Mouse (Mus musculus): ENCODE measurements around the gene Frmd3. TPM values are rescaled to one million over a fixed set of nuclear protein-coding genes. Genes with fewer than 3 reads are reported as not detected.
"Not testable (repeated sequence)": the region's sequence is repeated elsewhere in the genome, so short reads cannot be mapped to it uniquely, and the experiment has no call there.

The Frmd3 gene
- 1 to 10 TPM; 3.7 to 3.8 TPM for total RNA-seq (2021)
- long read RNA-seq, experiment 1, full-length matches to known transcripts, result 2 of 3 reads
- long read RNA-seq, experiment 1, partial matches to known transcripts, result 0 of 3 reads
- long read RNA-seq, experiment 1, other reads (novel, unspliced or antisense), result 1 of 3 reads
- long read RNA-seq, experiment 2, full-length matches to known transcripts, result 5 of 5 reads
- long read RNA-seq, experiment 2, partial matches to known transcripts, result 0 of 5 reads
- long read RNA-seq, experiment 2, other reads (novel, unspliced or antisense), result 0 of 5 reads

GRCm38 (mm10) chr4:74013211-74014047 lies at the start of gene Frmd3:
Frmd3 (plus strand) TSS chr4:74013442.
- peak; percentile 54 to 58 for DNase-seq (ENCODE audit: low spot score in 2 of 2)
- Histone ChIP-seq H3K4me3 (peak within 1 kb of the TSS; percentile 59), H3K27ac (peak within 1 kb of the TSS; percentile 85)
- peak; percentile 33 for TF ChIP-seq CTCF (conservative IDR thresholded peaks at IDR 0.05)

- Histone ChIP-seq H3K27ac (no peak overlapping the region), H3K4me3 (no peak overlapping the region)
- no peak for DNase-seq (ENCODE audit: low spot score in 2 of 2)
- TF ChIP-seq CTCF (conservative IDR thresholded peaks at IDR 0.05), result no peak
These were observed 32.8 kb upstream of the Frmd3 start for GRCm38 (mm10) chr4:73980454-73980853.

GRCm38 (mm10) chr4:74012277-74012676 lies 965 bp upstream of the Frmd3 start:
- no peak overlapping the region for H3K27ac ChIP-seq
- no peak for DNase-seq (ENCODE audit: low spot score in 2 of 2)
- H3K4me3 ChIP-seq, result peak overlapping the region; percentile 59; the same call in 1 of the 2 replicates
- no peak for TF ChIP-seq CTCF (conservative IDR thresholded peaks at IDR 0.05)

GRCm38 (mm10) chr4:74012700-74013099 lies 542 bp upstream of the Frmd3 start:
- peak overlapping the region; percentile 85; the same call in 1 of the 2 replicates for H3K27ac ChIP-seq
- peak overlapping the region; percentile 59 for H3K4me3 ChIP-seq
- no peak for TF ChIP-seq CTCF (conservative IDR thresholded peaks at IDR 0.05)
- DNase-seq (ENCODE audit: low spot score in 2 of 2), result no peak

- H3K4me3 ChIP-seq, result peak overlapping the region; percentile 59
- peak overlapping the region; percentile 85 for H3K27ac ChIP-seq
- no peak for DNase-seq (ENCODE audit: low spot score in 2 of 2)
- TF ChIP-seq CTCF (conservative IDR thresholded peaks at IDR 0.05), result no peak
These were observed 832 bp downstream of the Frmd3 start for GRCm38 (mm10) chr4:74014048-74014500.

- TF ChIP-seq CTCF (conservative IDR thresholded peaks at IDR 0.05), result no peak
- no peak overlapping the region for H3K27ac ChIP-seq
- no peak overlapping the region for H3K4me3 ChIP-seq
- no peak for DNase-seq (ENCODE audit: low spot score in 2 of 2)
These were observed 6.8 kb downstream of the Frmd3 start for GRCm38 (mm10) chr4:74020084-74020483.

- no peak overlapping the region for H3K4me3 ChIP-seq
- DNase-seq (ENCODE audit: low spot score in 2 of 2), result no peak
- no peak for TF ChIP-seq CTCF (conservative IDR thresholded peaks at IDR 0.05)
- H3K27ac ChIP-seq, result no peak overlapping the region
These were observed 30.0 kb downstream of the Frmd3 start for GRCm38 (mm10) chr4:74043226-74043625.

- no peak for TF ChIP-seq CTCF (conservative IDR thresholded peaks at IDR 0.05)
- peak; percentile 56 to 81 for DNase-seq (ENCODE audit: low spot score in 2 of 2)
- Histone ChIP-seq H3K27ac (no peak overlapping the region), H3K4me3 (no peak overlapping the region)
These were observed 38.5 kb downstream of the Frmd3 start for GRCm38 (mm10) chr4:74051692-74052091.

- H3K4me3 ChIP-seq, result no peak overlapping the region
- TF ChIP-seq CTCF (conservative IDR thresholded peaks at IDR 0.05), result no peak
- DNase-seq (ENCODE audit: low spot score in 2 of 2), result no peak
These were observed 63.5 kb downstream of the Frmd3 start for GRCm38 (mm10) chr4:74076727-74077126.

GRCm38 (mm10) chr4:74110816-74111215 lies 97.6 kb downstream of the Frmd3 start:
- no peak for DNase-seq (ENCODE audit: low spot score in 2 of 2)
- no peak overlapping the region for H3K4me3 ChIP-seq
- TF ChIP-seq CTCF (conservative IDR thresholded peaks at IDR 0.05), result no peak
- H3K27ac ChIP-seq, result no peak overlapping the region

More at GRCm38 (mm10) chr4:74076727-74077126, 63.5 kb downstream of the Frmd3 start:
- no peak overlapping the region for H3K27ac ChIP-seq

GRCm38 (mm10) chr4:74191528-74191927 lies 178.3 kb downstream of the Frmd3 start:
- Histone ChIP-seq H3K4me3 (no peak overlapping the region), H3K27ac (no peak overlapping the region)
- TF ChIP-seq CTCF (conservative IDR thresholded peaks at IDR 0.05), result no peak
- DNase-seq (ENCODE audit: low spot score in 2 of 2), result no peak

GRCm38 (mm10) chr4:74201281-74201811 lies 188.1 kb downstream of the Frmd3 start:
- TF ChIP-seq CTCF (conservative IDR thresholded peaks at IDR 0.05), result no peak
- no peak for DNase-seq (ENCODE audit: low spot score in 2 of 2)
- no peak overlapping the region for H3K4me3 ChIP-seq
- H3K27ac ChIP-seq, result no peak overlapping the region

GRCm38 (mm10) chr4:74221780-74222179 lies 208.5 kb downstream of the Frmd3 start:
- not testable (repeated sequence) for DNase-seq (ENCODE audit: low spot score in 2 of 2); H3K27ac ChIP-seq; H3K4me3 ChIP-seq
